Mouse (Mus musculus) gastrocnemius, postnatal 36 days (tissue): ENCODE data around the gene Asb11. TPM values are rescaled to one million over a fixed set of nuclear protein-coding genes. Genes with fewer than 3 reads are reported as not detected.

ENCODE experiments used
- DNase-seq, 2 experiments: peaks; one replicate each; pipeline ENCODE4 v3.0.0; 2022
- intact Hi-C: fragments of 180-260 bp; cut with DNase I; formaldehyde crosslinking; loops from one replicate; pipeline ENCODE4 v1.15.1; 2025
- long read RNA-seq, 2 experiments: library from polyadenylated mRNA; stranded (forward); transcript quantifications; one replicate each; pipeline ENCODE4 v2.0.0; 2021
- total RNA-seq, 2 experiments: library from RNA; stranded (reverse); gene quantifications; 2 replicates each; pipeline ENCODE4 v1.2.3; 2021

Asb11 gene
- 100 to 1,000 TPM in 1 of 2 experiments, 10 to 100 TPM in 1; 88.8 to 114 TPM for total RNA-seq
- long read RNA-seq, experiment 1, transcript Asb11-202 (7 exons, 1,445 nt) = major isoform, 56 of 144 reads
- long read RNA-seq, experiment 1, transcript Asb11-201 (7 exons, 1,369 nt) = minor isoform, 54 of 144 reads
- long read RNA-seq, experiment 1, partial matches to known transcripts = 5 of 144 reads
- long read RNA-seq, experiment 1, other reads (novel, unspliced or antisense) = 29 of 144 reads
- long read RNA-seq, experiment 2, transcript Asb11-201 (7 exons, 1,369 nt) = major isoform, 91 of 241 reads
- long read RNA-seq, experiment 2, transcript Asb11-202 (7 exons, 1,445 nt) = minor isoform, 86 of 241 reads
- long read RNA-seq, experiment 2, partial matches to known transcripts = 16 of 241 reads
- long read RNA-seq, experiment 2, other reads (novel, unspliced or antisense) = 48 of 241 reads

DNA sequence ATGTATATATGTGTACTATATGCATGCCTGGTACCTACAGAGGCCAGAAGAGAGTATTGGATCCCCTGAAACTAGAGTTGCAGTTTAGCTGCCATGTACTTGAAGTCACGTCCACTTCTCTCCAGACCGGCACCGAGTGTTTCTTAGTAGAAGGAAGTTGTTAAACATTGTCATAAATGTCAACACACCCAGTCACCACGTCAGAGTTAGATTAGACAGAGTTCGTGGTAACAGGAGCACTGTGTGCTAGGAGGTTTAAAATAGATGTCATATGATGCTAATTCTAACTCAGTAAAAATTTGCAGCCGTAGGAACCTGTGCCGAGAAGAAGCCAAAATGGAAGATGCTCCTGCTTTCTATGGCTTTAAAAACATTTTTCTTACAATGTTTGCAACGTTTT, at the start of gene Asb11:
Gene Asb11 (plus strand): TSS at position 286 of the 400 bp plus-strand sequence.
- DNase-seq = no peak
- intact Hi-C loops = no loop called here

DNA sequence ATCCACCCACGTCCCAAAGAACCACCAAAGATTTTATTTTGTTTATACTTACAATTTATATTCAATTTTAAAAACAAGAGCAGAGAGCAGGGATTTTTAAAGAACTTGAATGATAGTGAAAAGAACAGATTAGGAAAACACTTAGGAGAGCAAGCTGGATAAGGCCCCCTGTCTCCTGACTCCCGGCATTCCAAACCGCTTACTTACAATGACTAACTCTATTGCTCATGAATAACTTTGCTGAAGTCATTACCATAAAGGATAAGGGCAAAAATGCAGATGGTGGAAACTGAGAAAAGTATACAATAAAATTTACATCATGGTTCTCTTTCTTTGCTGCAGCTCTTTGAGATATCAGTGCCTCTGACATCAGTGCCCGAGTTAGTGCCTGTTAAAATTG, 42.7 kb upstream of the Asb11 start:
- DNase-seq = no peak
- intact Hi-C loops = no loop called here

DNA sequence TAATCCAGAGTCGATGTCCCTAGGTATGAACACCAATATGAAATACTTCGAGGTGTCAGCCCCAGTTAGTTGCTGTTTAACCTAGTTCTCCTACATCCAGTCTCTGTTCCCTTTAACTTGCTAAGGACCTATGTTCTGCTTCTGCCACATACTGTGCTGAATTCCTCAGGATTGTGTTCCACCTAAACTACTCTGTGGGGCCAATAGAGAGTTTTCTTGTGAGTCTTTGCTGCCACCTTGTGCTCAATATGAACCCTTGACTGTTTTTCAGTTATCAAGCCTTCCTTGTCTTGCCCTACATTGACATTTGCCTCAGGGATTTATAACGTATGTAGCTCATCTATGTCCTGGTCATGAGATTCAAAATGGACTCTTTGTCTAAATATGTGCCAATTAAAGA, 38.3 kb upstream of the Asb11 start:
- no peak for DNase-seq
- intact Hi-C loops = no loop called here

DNA sequence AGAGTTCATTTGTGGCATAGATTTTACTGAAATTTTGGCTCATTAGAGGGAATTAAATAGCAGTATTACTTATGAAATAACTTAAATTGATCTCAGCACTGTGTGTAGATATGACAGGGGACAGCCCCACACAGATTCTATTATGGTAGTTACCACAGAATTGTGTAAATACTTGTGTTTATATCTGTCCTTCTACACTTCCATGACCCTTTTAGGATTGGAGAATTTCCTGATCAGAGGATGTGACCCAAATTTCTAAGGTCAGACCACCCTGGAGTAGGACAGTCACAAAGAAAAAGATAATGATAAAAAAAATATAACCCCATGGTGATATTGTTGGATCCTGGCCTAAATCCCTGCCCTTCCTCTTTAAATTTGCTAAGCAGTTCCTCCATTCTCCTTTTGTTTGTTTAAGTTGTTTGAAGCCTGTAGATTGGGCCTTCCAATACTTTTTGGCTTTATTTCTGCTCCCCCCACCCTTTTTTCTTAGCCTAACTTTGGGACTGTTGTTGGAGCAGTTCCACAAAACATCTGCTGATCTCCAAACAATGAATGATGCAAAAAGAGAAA, 31.6 kb upstream of the Asb11 start:
- intact Hi-C loops = no loop called here
- no peak for DNase-seq

DNA sequence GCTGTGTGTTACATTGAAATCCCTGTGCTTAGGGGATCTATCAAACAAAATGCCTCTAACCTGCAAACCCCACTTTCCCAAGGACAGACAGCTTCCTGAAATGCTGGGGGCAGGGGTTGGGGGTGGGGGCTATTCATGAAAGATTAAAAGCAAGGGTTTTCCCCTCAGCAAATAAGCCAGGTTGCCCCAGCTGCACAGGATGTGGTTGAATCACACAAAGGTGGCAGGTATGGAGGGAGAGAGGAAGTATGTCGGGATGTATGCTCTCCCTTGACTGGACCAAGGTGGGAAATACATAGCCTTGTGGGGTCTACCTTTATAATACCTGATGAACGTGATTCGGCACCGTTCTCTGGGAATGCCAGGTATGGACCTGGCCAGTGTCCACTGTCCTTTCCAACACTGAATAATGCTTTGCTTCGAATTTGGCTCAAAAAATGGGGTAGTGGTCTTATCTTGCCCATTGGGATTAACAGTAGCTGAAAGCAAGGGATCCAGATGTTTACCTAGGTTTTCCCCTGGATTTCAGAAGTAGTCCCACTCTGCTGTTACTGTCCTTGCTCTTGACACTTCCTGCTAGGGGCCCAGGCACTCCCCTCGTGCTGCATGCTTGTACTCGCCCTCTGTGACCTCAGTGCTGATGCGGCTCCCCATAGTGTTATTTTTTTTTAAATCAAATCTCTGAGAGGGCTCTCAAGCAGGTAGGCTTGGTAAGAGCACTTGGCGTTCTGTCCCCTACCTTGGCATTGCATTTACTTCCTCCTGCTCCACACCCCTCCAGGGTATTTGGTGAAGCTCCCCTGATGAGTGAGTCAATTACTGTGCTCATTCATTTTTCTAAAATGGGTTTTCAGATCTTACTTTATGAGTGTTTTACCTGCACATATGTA, 30.4 kb upstream of the Asb11 start:
- intact Hi-C loops = no loop called here
- no peak for DNase-seq

GRCm38 (mm10) chrX:164408301-164408927, 28.4 kb upstream of the Asb11 start:
- no peak for DNase-seq
- intact Hi-C loops = no loop called here

- intact Hi-C loops = no loop called here
- no peak for DNase-seq
Observed at GRCm38 (mm10) chrX:164410562-164410961, 26.2 kb upstream of the Asb11 start.

GRCm38 (mm10) chrX:164416803-164417202, 20.0 kb upstream of the Asb11 start:
- no peak for DNase-seq
- intact Hi-C loops = no loop called here

DNA sequence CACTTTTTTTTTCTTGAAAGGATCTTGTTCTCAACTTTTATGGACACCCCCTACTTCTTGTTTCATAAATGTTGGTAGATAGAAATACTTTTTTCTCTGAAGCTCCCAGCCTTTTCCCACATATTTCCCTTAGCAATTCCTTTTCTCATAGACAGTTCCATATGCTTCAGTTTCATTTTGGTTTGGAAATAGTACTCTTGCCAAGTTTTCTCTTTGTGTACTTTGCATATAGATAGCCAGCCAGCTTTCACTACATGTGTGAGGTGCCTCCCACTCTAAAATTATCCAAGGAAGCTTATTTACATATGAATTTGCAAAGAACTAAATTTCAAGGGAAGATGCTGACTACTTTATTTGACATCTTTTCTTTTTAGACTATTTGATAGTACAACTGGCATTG, 18.8 kb upstream of the Asb11 start:
- intact Hi-C loops = no loop called here

GRCm38 (mm10) chrX:164419471-164419939, 17.3 kb upstream of the Asb11 start, which contains the start of gene Piga:
Gene Piga, plus strand, starts transcription at chrX:164419787.
- peak; percentile 78 to 81 for DNase-seq
- intact Hi-C loops = no loop called here

More for the DNA sequence above, 18.8 kb upstream of the Asb11 start:
- no peak for DNase-seq

GRCm38 (mm10) chrX:164419955-164420354, 16.8 kb upstream of the Asb11 start:
- intact Hi-C loops = no loop called here
- DNase-seq = no peak

- DNase-seq = no peak
- intact Hi-C loops = no loop called here
Observed at GRCm38 (mm10) chrX:164420518-164420917, 16.3 kb upstream of the Asb11 start.

GRCm38 (mm10) chrX:164424821-164425220, 12.0 kb upstream of the Asb11 start:
- DNase-seq = no peak
- intact Hi-C loops = no loop called here

DNA sequence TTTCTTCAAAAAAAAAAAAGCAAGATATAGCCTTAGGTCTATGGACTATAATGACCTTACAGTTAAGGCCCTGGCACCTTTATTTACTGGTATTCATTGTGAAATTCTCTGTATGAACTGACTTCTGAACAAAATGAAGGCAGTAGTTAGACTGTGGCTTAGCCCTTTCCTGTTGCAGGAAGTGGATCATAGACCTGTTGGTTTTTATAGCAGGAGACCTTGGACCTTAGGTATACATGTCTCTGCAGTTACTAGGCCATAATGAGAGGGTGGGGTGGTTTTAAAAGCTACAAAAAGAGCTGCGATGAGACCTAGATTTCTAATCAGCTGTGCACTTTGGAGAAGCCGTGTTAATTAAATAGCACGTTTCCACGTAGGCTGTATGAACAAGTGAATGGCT, 9.5 kb upstream of the Asb11 start:
- DNase-seq = no peak
- intact Hi-C loops = no loop called here

- DNase-seq = no peak
- intact Hi-C loops = no loop called here
Observed at GRCm38 (mm10) chrX:164428224-164428623, 8.6 kb upstream of the Asb11 start.

GRCm38 (mm10) chrX:164430621-164431020, 6.2 kb upstream of the Asb11 start:
- intact Hi-C loops = no loop called here
- no peak for DNase-seq

DNA sequence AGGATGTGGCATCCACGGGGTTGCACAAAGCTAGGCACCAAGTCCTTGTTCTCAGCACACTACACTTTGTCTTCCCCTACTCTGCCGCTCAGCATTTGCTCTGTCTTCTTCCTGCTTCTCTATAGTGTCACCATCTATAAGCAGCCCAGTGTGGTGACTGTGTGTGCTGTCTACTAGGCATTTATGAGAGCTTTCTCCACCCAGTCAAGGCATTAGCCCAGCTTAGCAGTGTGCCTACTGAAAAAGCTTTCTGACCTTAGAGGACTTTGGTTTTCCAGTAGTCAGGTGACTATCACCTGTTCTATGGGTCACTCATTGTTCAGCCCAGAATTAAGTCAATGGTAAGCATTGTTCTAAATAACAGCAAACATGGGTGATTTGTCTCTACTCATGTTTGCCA, 5.7 kb upstream of the Asb11 start:
- intact Hi-C loops = no loop called here
- no peak for DNase-seq

GRCm38 (mm10) chrX:164431541-164431940, 5.3 kb upstream of the Asb11 start:
- DNase-seq = no peak
- intact Hi-C loops = no loop called here

GRCm38 (mm10) chrX:164432682-164433081, 4.1 kb upstream of the Asb11 start:
- no peak for DNase-seq

DNA sequence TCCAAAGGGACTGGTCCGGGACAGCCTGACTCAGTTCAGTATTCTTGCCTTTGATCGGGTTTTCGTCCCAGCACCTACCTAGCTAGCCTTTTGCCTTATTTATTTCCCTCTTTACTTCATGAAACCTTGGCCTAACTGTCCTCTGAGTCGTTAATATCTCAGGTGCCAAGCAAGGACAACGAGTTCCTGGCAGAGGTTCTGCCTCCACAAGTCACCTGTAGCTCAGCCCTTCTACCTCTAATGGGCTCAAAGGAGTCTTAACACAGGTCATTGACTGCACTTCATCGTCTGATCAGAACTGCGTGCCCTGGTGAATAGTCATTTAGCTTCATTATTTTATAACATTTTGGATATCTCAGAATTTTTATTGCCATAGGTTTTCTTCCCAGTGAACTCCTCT, 2.7 kb downstream of the Asb11 start:
- no peak for DNase-seq
- intact Hi-C loops = no loop called here

More at GRCm38 (mm10) chrX:164432682-164433081, 4.1 kb upstream of the Asb11 start:
- intact Hi-C loops = no loop called here
